Mouse (Mus musculus) macrophage (primary cell): Measurements from ENCODE around the gene Acox3. TPM values are rescaled to one million over a fixed set of nuclear protein-coding genes. Genes with fewer than 3 reads are reported as not detected.

Experiments used
- H3K27ac ChIP-seq: fragments of 350-480 bp; formaldehyde crosslinking; 2 replicates; pipeline ENCODE4 v1.9.0; 2021
- H3K36me3 ChIP-seq: fragments of 350-480 bp; formaldehyde crosslinking; 2 replicates; pipeline ENCODE4 v1.9.0; 2021; ENCODE audit errors: inconsistent target
- H3K4me3 ChIP-seq: fragments of 350-480 bp; formaldehyde crosslinking; 2 replicates; pipeline ENCODE4 v1.9.0; 2021; ENCODE audit errors: inconsistent target
- H3K79me2 ChIP-seq: fragments of 350-480 bp; formaldehyde crosslinking; 2 replicates; pipeline ENCODE4 v1.9.0; 2021; ENCODE audit errors: inconsistent target
- WGBS: methylation state at CpG from one replicate; pipeline ENCODE4 v1.1.7; 2026; ENCODE audit warnings: inconsistent platforms; ENCODE audit not compliant: missing documents; 5-methylcytosine and 5-hydroxymethylcytosine counted together
- polyA plus RNA-seq: library from polyadenylated mRNA; stranded (reverse); fragments of 250-400 nt; gene quantifications from 3 replicates; pipeline ENCODE4 v1.2.4, GENCODE M21; 2018; ENCODE audit warnings: inconsistent platforms

The Acox3 gene
- polyA plus RNA-seq, 1 experiment from 2014 or later, result 75.8 TPM

GRCm38 (mm10) chr5:35611170-35611569, 28.3 kb downstream of the Acox3 start:
- H3K27ac ChIP-seq, result no peak overlapping the region
- no peaks in the 10 kb centered on the region for H3K79me2 ChIP-seq
- no peak overlapping the region for H3K4me3 ChIP-seq
- 89% methylated on average over 9 of the region's 9 CpGs for WGBS
- peaks cover 78% of the 10 kb centered on the region for H3K36me3 ChIP-seq

- Histone ChIP-seq H3K79me2 (no peaks in the 10 kb centered on the region), H3K36me3 (peaks cover 71% of the 10 kb centered on the region), H3K27ac (no peak overlapping the region), H3K4me3 (no peak overlapping the region)
- 95% methylated on average over 11 of the region's 11 CpGs for WGBS
Observed at GRCm38 (mm10) chr5:35611900-35612299, 29.1 kb downstream of the Acox3 start.

- H3K36me3 ChIP-seq, result peaks cover 63% of the 10 kb centered on the region
- H3K79me2 ChIP-seq, result no peaks in the 10 kb centered on the region
- no peak overlapping the region for H3K27ac ChIP-seq
- no peak overlapping the region for H3K4me3 ChIP-seq
- 97% methylated on average over 8 of the region's 8 CpGs for WGBS
Observed at GRCm38 (mm10) chr5:35612722-35613121, 29.9 kb downstream of the Acox3 start.

GRCm38 (mm10) chr5:35616943-35617342, 34.1 kb downstream of the Acox3 start:
- WGBS, result 90% methylated on average over 5 of the region's 5 CpGs
- no peaks in the 10 kb centered on the region for H3K79me2 ChIP-seq
- H3K27ac ChIP-seq, result no peak overlapping the region
- H3K4me3 ChIP-seq, result no peak overlapping the region
- peaks cover 21% of the 10 kb centered on the region; the same call in 1 of the 2 replicates for H3K36me3 ChIP-seq

DNA sequence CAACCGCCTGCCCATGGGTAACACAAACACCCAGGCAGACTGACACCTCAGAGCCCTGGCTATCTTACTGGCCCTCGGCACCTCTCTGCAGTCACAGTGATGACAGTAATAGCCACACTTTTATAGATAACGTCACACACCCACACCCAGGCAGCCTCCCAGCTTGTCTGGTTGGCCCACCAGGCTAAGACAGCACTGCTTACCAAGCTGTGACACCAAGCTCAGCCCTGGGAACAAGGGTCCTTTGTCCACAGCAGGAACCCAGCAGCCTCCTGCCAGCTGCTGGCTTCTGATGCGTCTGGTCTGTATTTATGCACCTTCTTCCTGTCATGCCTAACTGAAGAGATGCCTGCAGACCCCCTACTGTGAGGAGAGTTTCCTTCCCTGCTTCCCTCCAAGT, 38.3 kb downstream of the Acox3 start:
- H3K79me2 ChIP-seq, result no peaks in the 10 kb centered on the region
- no peak overlapping the region for H3K4me3 ChIP-seq
- WGBS, result 71% methylated on average over 4 of the region's 4 CpGs
- H3K27ac ChIP-seq, result no peak overlapping the region
- H3K36me3 ChIP-seq, result no peaks in the 10 kb centered on the region

- Histone ChIP-seq H3K79me2 (no peaks in the 10 kb centered on the region), H3K27ac (no peak overlapping the region), H3K4me3 (no peak overlapping the region), H3K36me3 (no peaks in the 10 kb centered on the region)
Observed at GRCm38 (mm10) chr5:35623831-35624230, 41.0 kb downstream of the Acox3 start.

DNA sequence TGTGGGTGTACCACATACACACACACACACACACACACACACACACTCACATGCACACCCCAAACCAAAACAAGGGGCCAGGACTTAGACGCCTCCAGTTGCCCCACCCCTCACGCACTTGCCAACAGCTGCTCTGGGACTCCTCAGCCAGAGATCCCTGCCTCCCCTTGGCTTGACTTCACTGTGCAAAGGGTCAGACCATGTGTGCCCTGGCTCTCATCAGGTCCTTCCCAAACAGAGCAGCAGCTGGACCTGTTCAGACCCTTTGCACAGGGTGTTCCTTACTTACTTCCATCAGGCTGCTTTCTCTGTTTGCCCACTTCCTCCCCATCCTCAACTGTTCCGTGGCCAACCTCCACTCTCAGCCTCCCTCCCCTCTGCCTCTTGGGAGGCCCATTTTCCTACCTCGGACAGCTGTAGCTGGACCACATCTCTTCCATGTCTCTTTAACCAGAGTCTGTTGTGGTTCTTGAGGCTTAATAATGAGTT, 42.0 kb downstream of the Acox3 start:
- no peaks in the 10 kb centered on the region for H3K79me2 ChIP-seq
- H3K4me3 ChIP-seq, result no peak overlapping the region
- H3K27ac ChIP-seq, result no peak overlapping the region
- 47% methylated on average over 4 of the region's 4 CpGs for WGBS
- H3K36me3 ChIP-seq, result no peaks in the 10 kb centered on the region

DNA sequence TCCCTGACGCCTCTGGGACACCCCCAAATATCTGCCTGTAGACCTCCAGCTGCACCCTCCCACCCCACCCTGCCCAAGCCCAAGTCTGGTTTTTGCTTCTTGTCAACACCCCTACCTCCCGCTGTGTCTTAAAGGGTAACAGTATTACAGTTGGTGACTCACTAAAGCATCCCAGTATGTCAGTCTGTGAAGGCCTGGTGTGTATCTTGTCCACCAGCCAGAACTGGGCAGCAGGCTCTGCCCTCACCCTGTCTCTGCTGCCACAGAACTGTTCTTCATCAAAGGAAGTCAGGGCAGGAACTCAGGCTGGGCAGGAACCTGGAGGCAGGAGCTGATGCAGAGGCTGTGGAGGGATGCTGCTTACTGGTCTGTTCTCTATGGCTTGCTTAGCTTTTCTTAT, 43.6 kb downstream of the Acox3 start:
- no peaks in the 10 kb centered on the region for H3K36me3 ChIP-seq
- 90% methylated on average over 2 of the region's 2 CpGs for WGBS
- no peak overlapping the region for H3K27ac ChIP-seq
- no peaks in the 10 kb centered on the region for H3K79me2 ChIP-seq
- H3K4me3 ChIP-seq, result no peak overlapping the region

GRCm38 (mm10) chr5:35627307-35627840, 44.5 kb downstream of the Acox3 start:
- H3K36me3 ChIP-seq, result no peaks in the 10 kb centered on the region
- H3K4me3 ChIP-seq, result no peak overlapping the region
- 71% methylated on average over 7 of the region's 7 CpGs for WGBS
- H3K27ac ChIP-seq, result no peak overlapping the region
- no peaks in the 10 kb centered on the region for H3K79me2 ChIP-seq

DNA sequence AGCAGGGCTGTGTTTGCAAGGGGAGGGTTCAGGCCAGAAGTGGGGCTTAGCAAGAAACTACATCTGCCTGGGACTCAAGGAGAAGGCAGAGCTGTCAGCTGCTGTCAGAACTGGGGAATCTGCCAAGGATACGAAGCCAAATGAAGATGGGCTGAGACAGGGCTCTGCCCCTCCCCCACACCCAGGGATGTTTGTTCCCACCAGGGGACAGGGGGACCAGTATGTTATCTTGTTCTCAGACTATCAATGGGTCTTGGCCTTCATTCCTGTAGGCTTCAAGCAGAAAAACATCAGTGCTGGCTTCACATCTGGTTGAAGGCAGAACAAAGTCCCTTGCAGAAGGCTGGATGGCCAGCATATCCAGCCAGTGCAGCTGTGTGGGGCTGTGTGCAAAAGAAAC, 45.8 kb downstream of the Acox3 start:
- Histone ChIP-seq H3K36me3 (no peaks in the 10 kb centered on the region), H3K79me2 (no peaks in the 10 kb centered on the region), H3K27ac (no peak overlapping the region), H3K4me3 (no peak overlapping the region)
- 90% methylated on average over 1 of the region's 1 CpGs for WGBS

- Histone ChIP-seq H3K27ac (no peak overlapping the region), H3K36me3 (no peaks in the 10 kb centered on the region), H3K4me3 (no peak overlapping the region), H3K79me2 (no peaks in the 10 kb centered on the region)
Observed at GRCm38 (mm10) chr5:35629333-35629732, 46.5 kb downstream of the Acox3 start.

GRCm38 (mm10) chr5:35630706-35631105, 47.9 kb downstream of the Acox3 start:
- H3K79me2 ChIP-seq, result no peaks in the 10 kb centered on the region
- H3K4me3 ChIP-seq, result no peak overlapping the region
- H3K27ac ChIP-seq, result no peak overlapping the region
- 91% methylated on average over 1 of the region's 1 CpGs for WGBS
- H3K36me3 ChIP-seq, result no peaks in the 10 kb centered on the region

- H3K27ac ChIP-seq, result no peak overlapping the region
- H3K4me3 ChIP-seq, result no peak overlapping the region
- no peaks in the 10 kb centered on the region for H3K36me3 ChIP-seq
- no peaks in the 10 kb centered on the region for H3K79me2 ChIP-seq
- 10% methylated on average over 3 of the region's 3 CpGs for WGBS
Observed at GRCm38 (mm10) chr5:35631224-35631623, 48.4 kb downstream of the Acox3 start.

DNA sequence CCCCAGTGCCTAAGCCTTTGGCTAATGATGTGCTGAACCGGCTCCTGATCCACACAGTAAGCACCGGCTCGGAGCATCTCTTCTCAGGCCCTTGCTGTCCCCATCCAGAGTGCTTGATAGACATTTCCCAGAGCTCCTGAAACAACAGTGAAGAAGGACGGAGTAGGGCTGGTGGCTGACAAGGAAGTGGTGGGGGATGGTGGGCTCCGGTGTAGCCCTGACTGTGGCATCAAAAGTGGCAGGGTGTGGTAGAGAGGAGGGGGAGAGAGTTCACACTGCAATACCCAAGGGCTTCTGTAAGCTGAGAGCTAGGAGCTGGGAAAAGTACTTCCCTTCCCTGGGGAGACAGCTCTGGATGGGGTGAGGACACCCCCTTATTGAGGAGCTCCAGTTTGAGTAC, 48.9 kb downstream of the Acox3 start:
- WGBS, result 69% methylated on average over 5 of the region's 5 CpGs
- no peak overlapping the region for H3K27ac ChIP-seq
- H3K36me3 ChIP-seq, result no peaks in the 10 kb centered on the region
- no peaks in the 10 kb centered on the region for H3K79me2 ChIP-seq
- H3K4me3 ChIP-seq, result no peak overlapping the region

DNA sequence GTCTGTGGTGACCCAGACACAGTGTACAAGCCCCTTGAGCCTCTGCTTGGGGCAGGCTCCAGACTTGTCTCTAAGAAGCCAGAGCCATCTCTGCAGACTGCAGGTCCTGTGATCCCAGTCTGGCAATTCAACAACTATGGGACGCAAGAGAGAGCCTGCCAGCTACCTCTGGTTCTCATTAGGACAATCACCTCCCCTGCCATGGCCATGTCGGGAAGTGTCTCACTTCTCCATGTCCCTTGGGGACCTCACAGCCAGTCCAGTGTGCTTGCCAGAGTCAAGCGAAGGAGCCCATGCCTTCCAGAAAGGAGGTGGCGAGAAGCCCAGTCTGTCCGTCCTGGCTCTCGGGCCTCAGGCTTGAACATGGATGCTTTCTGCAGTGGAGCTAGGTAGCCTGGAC, 50.0 kb downstream of the Acox3 start:
- Histone ChIP-seq H3K4me3 (no peak overlapping the region), H3K36me3 (no peaks in the 10 kb centered on the region), H3K27ac (no peak overlapping the region), H3K79me2 (no peaks in the 10 kb centered on the region)
- WGBS, result 93% methylated on average over 6 of the region's 6 CpGs

- H3K36me3 ChIP-seq, result no peaks in the 10 kb centered on the region
Observed at GRCm38 (mm10) chr5:35636016-35636415, 53.2 kb downstream of the Acox3 start.

More at GRCm38 (mm10) chr5:35636016-35636415, 53.2 kb downstream of the Acox3 start:
- 87% methylated on average over 2 of the region's 2 CpGs for WGBS
- Histone ChIP-seq H3K4me3 (no peak overlapping the region), H3K27ac (no peak overlapping the region), H3K79me2 (no peaks in the 10 kb centered on the region)
